Mouse (Mus musculus): ENCODE measurements around the gene Tango2. TPM values are rescaled to one million over a fixed set of nuclear protein-coding genes. Genes with fewer than 3 reads are reported as not detected.

Tango2 gene
- total RNA-seq, 1 experiment from 2014 or later, result 30.3 TPM

- ATAC-seq (ENCODE audit: extremely low read depth, insufficient number of reproducible peaks, low FRiP score, poor library complexity, severe bottlenecking), result peak; percentile 95
Measured at GRCm38 (mm10) chr16:18289067-18289588, 58.8 kb downstream of the Tango2 start, which contains the start of gene Dgcr8. Dgcr8 (minus strand) TSS chr16:18289246.

- ATAC-seq (ENCODE audit: extremely low read depth, insufficient number of reproducible peaks, low FRiP score, poor library complexity, severe bottlenecking), result peak; percentile 27; the same call in 1 of the 2 replicates
Measured at GRCm38 (mm10) chr16:18288581-18289061, 59.3 kb downstream of the Tango2 start.

GRCm38 (mm10) chr16:18288166-18288565 lies 59.7 kb downstream of the Tango2 start:
- ATAC-seq (ENCODE audit: extremely low read depth, insufficient number of reproducible peaks, low FRiP score, poor library complexity, severe bottlenecking), result no peak

- no peak for ATAC-seq (ENCODE audit: extremely low read depth, insufficient number of reproducible peaks, low FRiP score, poor library complexity, severe bottlenecking)
Measured at GRCm38 (mm10) chr16:18275166-18275565, 72.7 kb downstream of the Tango2 start.

DNA sequence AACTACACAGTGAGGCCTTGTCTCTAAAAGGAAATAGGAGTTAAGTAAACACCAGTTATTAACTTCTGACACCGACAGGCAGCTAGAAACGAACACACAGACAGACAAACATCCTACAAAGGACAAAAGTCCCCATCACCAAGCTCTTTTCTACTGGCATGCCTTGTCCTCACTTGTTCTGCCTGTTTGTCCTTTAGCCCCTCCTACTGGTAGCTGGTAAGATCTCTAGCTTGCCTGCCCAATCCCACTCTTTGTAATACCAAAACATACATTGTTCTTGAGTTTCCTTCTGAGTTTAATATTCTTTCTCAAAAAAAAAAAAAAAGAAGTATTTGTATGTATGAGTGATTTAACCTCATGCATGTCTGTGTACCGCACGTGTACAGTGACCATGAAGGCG lies 79.7 kb downstream of the Tango2 start:
- no peak for ATAC-seq (ENCODE audit: extremely low read depth, insufficient number of reproducible peaks, low FRiP score, poor library complexity, severe bottlenecking)

DNA sequence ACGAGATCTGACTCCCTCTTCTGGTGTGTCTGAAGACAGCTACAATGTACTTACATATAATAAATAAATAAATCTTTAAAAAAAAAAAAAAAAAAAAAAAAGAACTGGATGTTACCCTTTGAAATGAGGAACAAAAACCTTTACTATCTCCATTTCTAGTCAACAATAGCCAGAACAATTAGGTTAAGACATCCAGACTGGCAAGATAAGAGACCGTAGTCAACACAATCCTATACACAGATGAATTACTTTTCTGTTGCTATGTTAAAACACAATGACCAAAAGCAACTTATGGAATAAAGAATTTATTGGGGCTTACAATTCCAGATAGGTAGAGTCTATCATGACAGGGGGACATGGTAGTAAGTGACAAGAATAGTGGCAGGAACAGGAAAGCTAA lies 82.9 kb downstream of the Tango2 start:
- no peak for ATAC-seq (ENCODE audit: extremely low read depth, insufficient number of reproducible peaks, low FRiP score, poor library complexity, severe bottlenecking)

GRCm38 (mm10) chr16:18258221-18258620 lies 89.7 kb downstream of the Tango2 start, which contains the start of gene Gm49776:
Gm49776 (minus strand) TSS chr16:18258321.
- no peak for ATAC-seq (ENCODE audit: extremely low read depth, insufficient number of reproducible peaks, low FRiP score, poor library complexity, severe bottlenecking)

- no peak for ATAC-seq (ENCODE audit: extremely low read depth, insufficient number of reproducible peaks, low FRiP score, poor library complexity, severe bottlenecking)
Measured at GRCm38 (mm10) chr16:18253866-18254265, 94.0 kb downstream of the Tango2 start.

GRCm38 (mm10) chr16:18252736-18253135 lies 95.2 kb downstream of the Tango2 start:
- no peak for ATAC-seq (ENCODE audit: extremely low read depth, insufficient number of reproducible peaks, low FRiP score, poor library complexity, severe bottlenecking)

DNA sequence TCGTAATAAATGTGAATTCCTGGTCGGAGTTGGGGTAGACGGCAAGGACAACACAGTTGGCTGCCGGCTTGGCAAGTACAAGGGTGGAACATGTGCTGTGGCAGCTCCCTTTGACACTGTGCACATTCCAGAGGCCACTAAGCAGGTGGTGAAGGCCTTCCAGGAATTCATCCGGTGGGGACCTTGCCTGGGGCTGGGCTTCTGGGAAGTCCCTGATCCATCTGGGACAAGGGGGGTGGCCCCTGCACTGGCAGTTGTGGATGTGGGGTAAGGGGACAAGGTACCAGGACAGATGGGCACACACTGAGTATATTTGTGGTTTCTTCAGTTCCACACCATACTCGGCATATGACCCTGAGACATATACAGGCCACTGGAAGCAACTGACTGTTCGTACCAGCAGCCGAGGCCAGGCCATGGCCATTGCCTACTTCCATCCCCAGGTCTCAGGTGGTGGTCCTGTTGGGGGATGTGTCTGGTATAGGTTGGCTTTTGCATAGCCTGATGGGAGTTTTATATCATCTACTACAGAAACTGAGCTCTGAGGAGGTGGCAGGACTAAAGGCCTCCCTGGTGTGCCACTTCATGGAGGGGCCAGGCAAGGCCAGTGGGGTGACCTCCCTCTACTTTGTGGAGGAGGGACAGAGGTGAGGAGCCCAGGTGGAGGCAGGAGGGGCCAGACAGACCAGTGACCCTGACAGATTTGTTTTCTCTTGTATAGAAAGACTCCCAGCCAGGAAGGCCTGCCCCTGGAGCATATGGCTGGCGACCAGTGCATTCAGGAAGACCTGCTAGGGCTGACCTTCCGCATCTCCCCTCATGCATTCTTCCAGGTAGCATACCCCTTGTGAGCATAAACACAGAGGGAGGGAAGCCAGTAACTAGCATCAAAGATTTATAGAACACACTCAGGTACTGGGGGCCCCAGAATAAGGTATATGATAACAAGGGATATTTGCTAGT lies 96.8 kb downstream of the Tango2 start:
- no peak for ATAC-seq (ENCODE audit: extremely low read depth, insufficient number of reproducible peaks, low FRiP score, poor library complexity, severe bottlenecking)

Other genes starting within 250 kb of the Tango2 start
- gene Rtn4r, start 220.5 kb downstream of the Tango2 start, total RNA-seq (2017), result not detected in 2 replicates
- not detected in 2 replicates for gene Ccdc188, start 130.2 kb downstream of the Tango2 start, total RNA-seq (2017)
- gene Zdhhc8, start 113.0 kb downstream of the Tango2 start, total RNA-seq (2017), result 9.3 and 14.0 TPM in 2 replicates
- 113 and 131 TPM in 2 replicates for gene Trmt2a, start 99.4 kb downstream of the Tango2 start, total RNA-seq (2017)
- gene Ranbp1, start 99.4 kb downstream of the Tango2 start, total RNA-seq (2017), result 56.7 and 62.2 TPM in 2 replicates
- not detected in 2 replicates for gene Gm49776, start 89.8 kb downstream of the Tango2 start, total RNA-seq (2017)
- gene Dgcr8, start 58.9 kb downstream of the Tango2 start, total RNA-seq (2017), result 47.6 and 72.4 TPM in 2 replicates
- 3.9 and 4.7 TPM in 2 replicates for gene Arvcf, start 79 bp upstream of the Tango2 start, total RNA-seq (2017)
- 6.1 and 8.5 TPM in 2 replicates for gene Txnrd2, start 78.3 kb upstream of the Tango2 start, total RNA-seq (2017)
- 12.3 and 14.5 TPM in 2 replicates for gene Comt, start 78.7 kb upstream of the Tango2 start, total RNA-seq (2017)
- 0.47 and 0.61 TPM in 2 replicates for gene Gnb1l, start 150.6 kb upstream of the Tango2 start, total RNA-seq (2017)
- 2.8 and 2.9 TPM in 2 replicates for gene Rtl10, start 150.8 kb upstream of the Tango2 start, total RNA-seq (2017)
- gene Tbx1, start 242.6 kb upstream of the Tango2 start, total RNA-seq (2017), result not detected in 2 replicates